Mouse (Mus musculus) right cerebral cortex, adult 18-20 months (tissue): Measurements from ENCODE around the gene Tnfrsf8.
"Not testable (repeated sequence)": the region's sequence is repeated elsewhere in the genome, so short reads cannot be mapped to it uniquely, and the experiment has no call there.

Experiments used
- DNase-seq: peaks from one replicate; pipeline ENCODE4 v3.0.0; 2022; ENCODE audit warnings: mixed read lengths

The Tnfrsf8 gene

GRCm38 (mm10) chr4:145314836-145315467, at the start of gene Tnfrsf8:
Gene Tnfrsf8, minus strand, starts transcription at chr4:145315164.
- no peak for DNase-seq

DNA sequence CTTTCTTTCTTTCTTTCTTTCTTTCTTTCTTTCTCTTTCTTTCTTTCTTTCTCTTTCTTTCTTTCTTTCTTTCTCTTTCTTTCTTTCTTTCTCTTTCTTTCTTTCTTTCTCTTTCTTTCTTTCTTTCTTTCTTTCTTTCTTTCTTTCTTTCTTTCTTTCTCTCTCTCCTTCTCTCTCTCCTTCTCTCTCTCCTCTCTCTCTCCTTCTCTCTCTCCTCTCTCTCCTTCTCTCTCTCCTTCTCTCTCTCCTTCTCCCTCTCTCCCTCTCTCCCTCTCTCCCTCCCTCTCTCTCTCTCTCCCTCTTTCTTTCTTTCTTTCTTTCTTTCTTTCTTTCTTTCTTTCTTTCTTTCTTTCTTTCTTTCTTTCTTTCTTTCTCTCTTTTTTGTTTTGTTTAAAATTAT, 46.7 kb upstream of the Tnfrsf8 start:
- DNase-seq, result not testable (repeated sequence)

DNA sequence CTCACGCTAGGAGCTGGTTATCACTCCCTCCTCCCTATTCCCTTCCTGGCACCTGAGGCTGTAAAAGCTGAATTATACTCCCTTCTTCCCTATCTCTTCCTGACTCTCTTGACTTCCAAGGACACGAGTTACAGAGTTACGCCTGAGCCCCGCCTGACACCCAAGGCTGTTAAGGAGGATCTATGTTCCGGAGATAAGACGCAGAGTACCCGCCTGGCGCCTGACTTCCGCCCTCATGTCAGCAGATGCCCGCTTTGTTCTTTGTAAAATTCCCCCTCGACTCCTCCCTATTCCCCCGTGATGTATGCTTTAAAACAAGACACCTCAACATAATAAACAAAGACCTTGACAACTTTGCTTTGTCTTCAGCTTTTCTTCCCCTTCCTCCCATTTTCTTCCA, 46.1 kb upstream of the Tnfrsf8 start:
- DNase-seq, result no peak

- DNase-seq, result no peak
Observed at GRCm38 (mm10) chr4:145360567-145360966, 45.6 kb upstream of the Tnfrsf8 start.

- DNase-seq, result no peak
Observed at GRCm38 (mm10) chr4:145356234-145356633, 41.3 kb upstream of the Tnfrsf8 start.

- no peak for DNase-seq
Observed at GRCm38 (mm10) chr4:145353855-145354254, 38.9 kb upstream of the Tnfrsf8 start.

- no peak for DNase-seq
Observed at GRCm38 (mm10) chr4:145344948-145345347, 30.0 kb upstream of the Tnfrsf8 start.

DNA sequence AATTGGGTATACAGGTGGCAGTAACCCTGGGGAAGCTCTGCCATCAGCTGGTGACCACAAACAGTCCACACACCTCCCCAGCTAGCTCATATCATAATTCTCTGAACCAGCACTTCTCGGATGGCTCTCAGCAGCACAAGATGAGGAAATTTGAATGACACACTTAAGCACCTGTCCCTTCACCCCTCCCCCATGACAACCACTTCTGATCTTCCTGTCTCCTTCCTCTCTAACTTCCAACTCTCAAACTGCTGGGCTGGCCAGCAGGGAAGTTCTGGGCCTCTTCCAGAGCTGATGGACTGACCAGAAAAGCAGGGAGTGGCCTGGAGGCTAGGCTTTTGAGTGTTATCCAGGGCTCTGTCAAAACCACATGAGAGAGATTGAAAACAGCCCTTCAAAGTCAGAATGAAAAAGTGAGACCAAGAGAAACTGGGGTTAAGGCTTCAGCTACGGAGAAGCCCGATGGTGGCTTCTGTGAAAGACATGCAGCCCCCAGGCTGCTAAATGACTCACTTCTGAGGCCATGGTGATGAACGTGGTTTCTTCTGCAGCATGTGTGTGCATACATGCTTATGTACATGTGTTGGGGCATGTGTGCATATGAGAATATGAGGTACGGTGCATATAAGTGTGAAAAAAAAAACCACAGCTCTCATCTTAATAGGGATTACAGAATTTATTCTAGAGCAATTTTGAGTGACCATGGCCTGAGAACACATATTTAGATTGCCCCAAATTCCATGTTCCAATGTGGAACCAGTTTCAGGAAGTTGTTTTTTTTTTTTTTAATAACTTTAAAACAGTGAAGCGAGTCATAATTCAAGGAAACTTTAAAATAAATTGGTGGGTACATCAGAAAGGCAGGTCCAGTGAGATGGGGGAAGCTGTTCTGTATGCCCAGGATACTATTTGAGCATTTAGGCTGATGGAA, 27.2 kb upstream of the Tnfrsf8 start:
- no peak for DNase-seq

DNA sequence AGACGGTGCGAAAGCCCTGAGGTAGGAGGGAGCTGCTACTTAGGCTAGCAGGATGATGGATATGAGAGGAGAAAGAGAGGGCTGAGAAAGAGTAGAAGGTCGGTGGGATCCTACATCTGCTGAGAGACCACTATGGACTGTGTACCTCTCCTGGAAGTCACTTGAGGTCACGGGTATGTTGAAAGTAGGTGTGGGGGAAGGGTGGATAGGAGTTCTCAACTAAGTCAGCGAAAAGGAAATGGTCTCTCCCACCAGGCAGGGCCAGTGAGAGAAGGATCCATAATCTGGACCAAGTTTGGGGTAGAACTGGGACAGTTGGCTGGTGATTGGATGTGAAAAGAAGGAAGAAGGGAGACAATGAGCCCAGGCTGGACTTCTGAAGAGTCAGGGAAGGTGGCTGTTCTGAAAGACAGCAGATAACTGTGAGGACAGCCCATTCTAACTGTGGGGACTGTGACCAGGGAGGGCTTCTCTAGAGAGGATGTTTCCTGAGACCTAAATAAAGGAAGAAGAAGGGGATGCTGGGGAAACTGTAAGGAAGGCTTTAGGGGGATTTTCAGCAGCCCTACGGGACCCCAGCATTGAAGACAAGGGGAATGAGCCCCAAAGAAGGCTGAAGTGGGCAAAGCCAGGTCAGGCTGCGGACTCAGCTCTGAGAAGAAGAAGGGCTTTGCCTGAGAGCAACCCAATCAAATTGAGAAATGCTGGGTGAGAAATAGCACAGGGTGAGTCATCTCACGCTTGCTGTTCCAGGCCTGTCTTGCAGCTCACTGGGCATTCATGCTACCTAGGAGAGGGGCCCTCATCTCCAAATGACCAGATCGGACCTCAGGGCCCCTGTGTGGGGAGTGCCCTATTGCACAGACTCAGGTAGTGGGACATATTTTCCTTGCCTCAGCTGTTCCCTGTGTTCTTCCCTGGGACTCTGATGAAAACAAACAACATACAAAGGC, 23.2 kb upstream of the Tnfrsf8 start:
- no peak for DNase-seq

GRCm38 (mm10) chr4:145336587-145336986, 21.6 kb upstream of the Tnfrsf8 start:
- DNase-seq, result no peak

- DNase-seq, result no peak
Observed at GRCm38 (mm10) chr4:145336019-145336418, 21.1 kb upstream of the Tnfrsf8 start.

DNA sequence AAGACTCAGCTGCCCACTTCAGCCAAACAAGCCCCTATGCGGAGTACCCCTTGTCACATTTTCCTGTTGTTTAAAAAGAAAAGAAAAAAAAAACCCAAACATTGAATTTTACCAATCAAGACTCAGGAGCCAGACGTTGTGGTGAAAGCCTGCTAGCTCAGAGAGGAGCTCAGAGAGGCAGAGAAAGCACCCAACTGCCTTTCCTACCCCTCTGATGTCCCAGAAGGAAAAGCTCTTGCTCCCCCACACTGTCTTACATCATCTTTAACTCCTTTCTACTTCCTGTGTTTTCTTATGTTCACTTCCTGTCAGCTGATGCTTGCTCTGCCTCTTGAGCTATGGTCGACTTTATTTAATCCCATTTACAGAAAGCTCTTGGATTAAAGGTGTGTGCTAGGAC, 8.7 kb upstream of the Tnfrsf8 start:
- no peak for DNase-seq

DNA sequence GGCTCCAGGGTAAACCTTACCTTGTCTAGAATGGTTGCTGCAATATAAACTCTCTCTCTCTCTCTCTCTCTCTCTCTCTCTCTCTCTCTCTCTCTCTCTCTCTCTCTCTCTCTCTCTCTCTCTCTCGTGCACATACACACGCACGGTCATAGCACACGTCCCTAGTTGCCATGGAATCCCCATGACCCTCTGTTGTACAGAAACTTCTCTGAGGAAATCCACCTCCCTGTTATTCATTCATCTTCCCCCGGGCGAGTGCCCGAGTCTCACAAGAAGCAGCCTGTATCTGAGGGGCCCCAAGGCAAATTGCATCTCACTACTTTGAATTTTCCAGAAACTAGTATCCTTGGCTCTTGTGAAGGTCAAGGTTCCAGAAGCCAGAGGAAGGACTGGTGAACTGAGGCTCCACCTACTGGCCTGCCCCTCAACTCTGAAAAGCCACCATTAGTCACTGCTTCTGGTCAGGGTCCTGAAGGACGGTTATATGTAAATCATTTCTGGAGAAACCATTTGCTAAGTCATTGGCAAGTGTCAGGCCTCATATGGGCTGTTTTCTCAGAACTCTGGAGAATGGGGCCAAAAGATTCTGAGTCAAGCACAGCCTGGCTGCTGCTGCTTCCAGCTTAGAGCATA, 8.1 kb upstream of the Tnfrsf8 start:
- no peak for DNase-seq

- DNase-seq, result no peak
Observed at GRCm38 (mm10) chr4:145322211-145322610, 7.2 kb upstream of the Tnfrsf8 start.

- peak; percentile 34 for DNase-seq
Observed at GRCm38 (mm10) chr4:145320624-145321023, 5.7 kb upstream of the Tnfrsf8 start.

DNA sequence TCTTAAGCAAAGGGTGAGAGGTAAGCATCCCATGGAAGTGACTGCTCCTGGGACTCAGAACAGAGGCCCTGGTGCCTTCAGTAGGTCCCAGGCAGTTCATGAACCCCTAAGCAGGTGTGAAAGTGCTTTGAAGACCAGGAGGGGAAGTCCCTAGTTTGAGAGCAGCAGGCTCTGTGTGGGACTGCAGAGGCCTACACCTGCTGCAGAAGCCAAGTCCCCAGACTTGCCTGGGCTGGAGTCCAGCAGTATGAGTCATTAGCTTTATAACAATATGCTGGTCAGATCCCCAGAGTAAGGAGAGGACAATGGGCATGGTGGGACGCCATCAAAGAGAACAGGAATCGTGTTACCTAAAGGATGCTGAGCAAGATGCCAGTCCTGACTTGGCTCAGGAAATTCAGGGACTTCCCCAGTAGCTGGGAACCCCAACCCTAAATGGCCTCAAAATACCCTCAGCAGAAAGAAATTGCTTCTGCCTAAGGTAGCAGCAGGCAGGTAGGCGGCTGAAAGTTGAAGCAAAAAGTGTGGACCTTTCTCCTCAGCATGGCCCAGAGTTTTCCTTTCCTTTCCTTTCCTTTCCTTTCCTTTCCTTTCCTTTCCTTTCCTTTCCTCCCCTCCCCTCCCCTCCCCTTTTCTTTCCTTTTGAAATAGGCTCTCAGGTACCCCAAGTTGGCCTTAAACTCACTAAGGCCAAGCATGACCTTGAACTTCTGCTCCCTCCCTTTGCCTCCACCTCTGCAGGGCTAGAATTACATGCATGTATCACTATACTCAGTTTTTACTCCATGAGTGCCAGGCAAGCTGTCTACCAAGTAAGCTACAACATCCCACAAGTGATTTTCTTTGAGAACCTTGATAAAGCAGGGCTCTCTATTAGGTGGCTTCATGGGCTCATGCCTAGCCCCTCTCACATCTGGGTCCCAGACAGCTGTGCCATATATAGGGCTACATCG, 4.6 kb upstream of the Tnfrsf8 start:
- DNase-seq, result peak; percentile 60

DNA sequence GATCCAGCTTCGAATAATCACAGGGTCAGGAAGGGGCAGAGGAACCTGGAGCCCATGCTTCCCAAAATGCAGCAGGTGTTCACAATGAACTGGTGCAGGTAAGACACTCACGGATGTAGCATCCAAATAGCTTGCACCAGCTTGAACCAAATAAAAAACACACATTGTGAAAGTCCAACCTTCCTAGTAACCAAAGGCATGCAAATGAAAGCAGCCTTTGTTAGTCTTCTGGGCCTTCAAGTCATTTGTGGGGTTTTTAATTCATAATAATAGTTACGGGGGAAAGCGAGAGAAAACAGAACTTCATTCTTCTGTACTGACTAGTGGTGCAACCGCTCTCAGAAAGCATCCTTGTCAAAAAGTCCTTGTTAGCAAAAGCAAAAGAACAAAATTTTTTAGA, 1.7 kb upstream of the Tnfrsf8 start:
- DNase-seq, result no peak

DNA sequence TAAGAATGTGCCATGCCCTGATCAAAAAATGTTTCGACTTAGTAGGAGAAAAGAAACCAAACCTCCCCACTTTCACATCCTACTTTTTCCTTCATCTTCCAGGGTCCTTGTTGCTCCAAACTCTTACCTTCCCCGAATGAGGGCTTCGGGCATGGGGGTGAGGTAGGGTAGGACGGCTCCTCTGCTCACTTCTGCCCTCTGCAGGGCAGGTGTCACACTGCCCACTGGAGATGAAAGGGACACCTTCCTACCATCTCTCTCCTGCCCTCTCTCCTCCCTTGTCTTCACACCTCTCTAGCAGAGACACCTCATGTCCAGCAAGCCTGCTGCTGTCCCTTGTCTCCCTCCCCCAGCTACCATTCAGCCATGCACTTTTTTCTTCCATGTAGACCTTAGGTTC, 998 bp downstream of the Tnfrsf8 start:
- no peak for DNase-seq

DNA sequence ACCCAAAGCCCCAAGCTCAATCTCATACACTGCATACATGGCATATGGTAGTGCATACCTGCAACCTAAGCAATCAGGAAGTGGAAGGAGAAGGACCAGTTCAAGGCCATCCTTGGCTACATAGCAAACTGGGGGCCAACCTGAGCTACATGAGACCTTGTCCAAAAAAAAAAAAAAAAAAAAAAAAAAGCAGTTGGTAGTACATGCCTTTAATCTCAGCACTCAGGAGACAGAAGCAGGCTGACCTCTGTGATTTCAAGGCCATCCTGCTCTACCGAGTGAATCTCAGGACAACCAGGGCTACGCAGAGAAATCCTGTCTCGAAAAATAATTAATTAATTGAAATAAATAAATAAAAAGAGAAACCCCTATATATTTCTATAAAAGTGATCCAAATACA, 1.7 kb downstream of the Tnfrsf8 start:
- DNase-seq, result no peak

- no peak for DNase-seq
Observed at GRCm38 (mm10) chr4:145312530-145312929, 2.4 kb downstream of the Tnfrsf8 start.

DNA sequence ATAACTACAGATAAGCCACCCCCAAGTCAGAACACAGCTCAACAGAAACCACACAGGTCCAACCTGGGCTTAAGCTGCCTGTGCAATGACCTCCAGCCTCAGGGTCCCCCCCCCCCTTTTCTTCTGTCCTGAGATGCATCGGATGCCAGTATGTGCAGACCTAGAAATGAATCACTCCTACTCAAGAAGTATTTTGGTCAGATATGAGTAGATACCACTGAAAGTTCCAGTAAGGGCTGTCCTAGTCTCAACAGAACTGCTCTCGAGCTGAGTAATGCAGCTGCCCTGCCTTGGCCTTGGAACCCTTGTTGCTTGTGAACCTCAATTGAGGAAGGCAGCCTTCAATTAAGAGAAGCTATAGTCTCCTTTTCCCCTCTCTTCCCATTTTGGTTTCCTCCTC, 4.1 kb downstream of the Tnfrsf8 start:
- DNase-seq, result no peak
